Mouse (Mus musculus): ENCODE data around the gene Shb. TPM values are rescaled to one million over a fixed set of nuclear protein-coding genes. Genes with fewer than 3 reads are reported as not detected.

Shb gene
- polyA plus RNA-seq, 1 experiment from 2014 or later = 7.5 TPM

DNA sequence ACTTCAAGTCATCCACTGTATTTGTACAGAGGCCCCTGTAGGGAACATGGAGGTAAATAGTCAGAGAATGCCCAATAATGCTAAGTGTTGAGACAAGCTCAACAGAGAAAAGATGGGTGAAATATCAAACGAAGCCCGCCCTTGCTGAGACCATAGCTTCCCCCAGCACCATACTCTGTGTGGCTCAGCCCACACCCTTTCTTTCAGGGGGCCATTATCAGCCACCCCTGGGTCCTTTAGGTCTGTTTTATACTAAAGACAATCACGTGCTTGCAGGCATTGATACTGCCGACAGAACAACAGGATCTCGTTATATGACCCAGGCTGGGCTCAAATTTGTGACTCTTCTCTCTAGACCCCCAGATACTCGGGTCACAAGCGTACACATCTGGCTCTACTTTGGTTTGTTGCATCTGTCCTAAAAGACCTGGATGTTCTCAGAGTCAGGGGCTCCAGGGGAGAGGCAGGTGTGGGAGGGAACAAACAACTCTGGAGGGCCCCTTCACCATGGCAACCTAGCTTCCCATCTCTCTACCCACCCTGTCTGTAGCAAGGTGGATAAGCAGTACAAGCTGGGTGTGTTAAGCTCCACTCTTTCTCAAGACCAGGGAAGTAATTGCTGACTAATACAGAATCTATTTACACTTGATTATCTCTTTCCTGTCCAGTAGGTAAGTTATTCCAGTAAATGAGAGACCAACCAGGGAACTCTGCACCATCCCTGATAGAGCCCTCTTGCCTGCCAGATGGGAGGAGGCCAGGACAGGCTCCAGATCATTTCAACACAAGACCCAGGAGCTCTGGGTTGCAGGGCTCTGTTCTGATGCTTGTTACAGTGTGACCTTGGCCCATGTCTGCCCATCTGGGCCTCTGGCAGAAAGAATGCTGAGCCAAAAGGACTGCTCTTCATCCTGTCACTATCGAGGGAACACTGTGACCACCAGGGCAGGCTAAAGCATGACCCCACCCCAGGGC, 48.7 kb downstream of the Shb start:
- no peaks in the 10 kb centered on the region for H3K9me3 ChIP-seq (ENCODE audit: control insufficient read depth, low read length)
- no peaks in the 10 kb centered on the region for H3K36me3 ChIP-seq (ENCODE audit: control insufficient read depth, insufficient read depth, low read length)
- H3K9ac ChIP-seq (ENCODE audit: low read length) = no peak overlapping the region
- no peak overlapping the region for H3K27ac ChIP-seq (ENCODE audit: low read depth, low read length)
- DNase-seq (ENCODE audit: low spot score) (no peak), ATAC-seq (ENCODE audit: insufficient read depth, low FRiP score, low TSS enrichment) (no peak)
- 65% methylated on average over 8 of the region's 8 CpGs for WGBS
- H3K4me2 ChIP-seq (ENCODE audit: low read depth) = no peak overlapping the region
- H3K27me3 ChIP-seq (ENCODE audit: control insufficient read depth, insufficient read depth, low read length) = no peaks in the 10 kb centered on the region
- H3K4me1 ChIP-seq (ENCODE audit: control insufficient read depth, insufficient read depth, low read length) = peaks cover 8% of the 10 kb centered on the region; the same call in 1 of the 2 replicates
- no peak overlapping the region for H3K4me3 ChIP-seq (ENCODE audit: low read depth, low read length)

DNA sequence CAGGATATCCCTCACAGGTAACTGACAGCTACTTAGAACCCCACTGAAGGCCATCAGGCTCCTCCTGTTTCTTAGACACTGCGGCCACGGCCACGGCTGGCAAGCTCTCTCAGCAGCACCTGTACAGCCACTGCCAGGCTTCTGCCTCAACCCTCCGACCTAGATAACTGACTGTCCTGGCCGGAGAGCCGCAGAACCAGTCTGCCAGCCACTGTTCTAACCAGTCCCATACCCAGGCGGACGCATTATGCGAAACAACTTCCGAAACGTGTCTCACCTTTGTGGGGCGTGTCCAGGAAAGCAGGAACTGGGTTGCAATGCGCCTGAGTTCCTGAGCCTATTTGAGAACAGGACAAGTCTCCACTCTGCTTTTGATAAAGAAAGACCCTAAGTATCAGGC, 50.0 kb downstream of the Shb start:
- Histone ChIP-seq H3K4me3 (ENCODE audit: low read depth, low read length) (no peak overlapping the region), H3K9me3 (ENCODE audit: control insufficient read depth, low read length) (no peaks in the 10 kb centered on the region), H3K9ac (ENCODE audit: low read length) (no peak overlapping the region), H3K4me2 (ENCODE audit: low read depth) (no peak overlapping the region), H3K4me1 (ENCODE audit: control insufficient read depth, insufficient read depth, low read length) (peaks cover 7% of the 10 kb centered on the region; the same call in 1 of the 2 replicates), H3K36me3 (ENCODE audit: control insufficient read depth, insufficient read depth, low read length) (no peaks in the 10 kb centered on the region), H3K27me3 (ENCODE audit: control insufficient read depth, insufficient read depth, low read length) (no peaks in the 10 kb centered on the region), H3K27ac (ENCODE audit: low read depth, low read length) (no peak overlapping the region)
- ATAC-seq (ENCODE audit: insufficient read depth, low FRiP score, low TSS enrichment) (no peak), DNase-seq (ENCODE audit: low spot score) (no peak)
- 91% methylated on average over 13 of the region's 13 CpGs for WGBS

DNA sequence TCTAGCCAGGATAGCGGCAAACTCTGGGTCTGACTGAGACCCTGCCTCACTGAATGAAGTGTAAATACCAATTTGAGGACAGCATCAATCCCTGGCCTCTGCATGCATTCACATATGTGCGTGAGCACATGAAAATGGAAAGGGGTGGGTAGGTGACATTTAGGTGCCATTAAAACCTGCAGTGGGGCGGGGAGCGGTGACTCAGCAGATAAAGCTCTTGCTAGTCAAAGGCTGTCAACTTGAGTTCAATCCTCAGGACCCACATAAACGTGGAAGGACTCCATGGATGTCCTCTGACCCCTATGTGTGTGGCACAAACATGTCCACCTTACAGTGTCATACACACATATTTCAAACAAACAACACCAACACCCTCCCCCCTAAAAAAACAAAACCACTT, 50.8 kb downstream of the Shb start:
- Histone ChIP-seq H3K36me3 (ENCODE audit: control insufficient read depth, insufficient read depth, low read length) (no peaks in the 10 kb centered on the region), H3K9me3 (ENCODE audit: control insufficient read depth, low read length) (no peaks in the 10 kb centered on the region), H3K4me1 (ENCODE audit: control insufficient read depth, insufficient read depth, low read length) (peaks cover 7% of the 10 kb centered on the region; the same call in 1 of the 2 replicates), H3K27ac (ENCODE audit: low read depth, low read length) (no peak overlapping the region), H3K4me3 (ENCODE audit: low read depth, low read length) (no peak overlapping the region), H3K4me2 (ENCODE audit: low read depth) (no peak overlapping the region), H3K9ac (ENCODE audit: low read length) (no peak overlapping the region), H3K27me3 (ENCODE audit: control insufficient read depth, insufficient read depth, low read length) (no peaks in the 10 kb centered on the region)
- DNase-seq (ENCODE audit: low spot score) = no peak
- ATAC-seq (ENCODE audit: insufficient read depth, low FRiP score, low TSS enrichment) = no peak
- 88% methylated on average over 5 of the region's 5 CpGs for WGBS

DNA sequence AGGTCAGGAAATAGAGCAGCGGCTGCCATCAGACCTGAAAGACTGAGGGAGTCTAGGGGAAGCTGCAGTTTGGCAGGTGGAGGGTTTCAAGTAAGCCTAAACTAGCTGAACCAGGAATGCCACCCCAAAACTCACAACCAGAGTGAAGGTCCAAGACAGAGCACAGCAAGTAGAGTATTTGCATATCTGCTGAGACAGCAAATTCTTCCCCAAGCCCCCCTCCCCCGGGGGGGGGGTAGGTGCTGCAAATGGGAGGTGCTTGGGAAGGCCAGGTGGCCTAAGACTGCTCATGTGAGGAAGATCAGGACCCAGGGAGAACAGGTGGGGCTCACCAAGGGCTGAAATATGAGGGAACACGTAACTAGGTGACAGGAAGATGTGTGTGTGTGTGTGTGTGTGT, 51.7 kb downstream of the Shb start:
- Histone ChIP-seq H3K36me3 (ENCODE audit: control insufficient read depth, insufficient read depth, low read length) (no peaks in the 10 kb centered on the region), H3K4me1 (ENCODE audit: control insufficient read depth, insufficient read depth, low read length) (peaks cover 7% of the 10 kb centered on the region; the same call in 1 of the 2 replicates), H3K4me3 (ENCODE audit: low read depth, low read length) (no peak overlapping the region), H3K4me2 (ENCODE audit: low read depth) (no peak overlapping the region), H3K27ac (ENCODE audit: low read depth, low read length) (no peak overlapping the region), H3K9ac (ENCODE audit: low read length) (no peak overlapping the region), H3K27me3 (ENCODE audit: control insufficient read depth, insufficient read depth, low read length) (no peaks in the 10 kb centered on the region), H3K9me3 (ENCODE audit: control insufficient read depth, low read length) (no peaks in the 10 kb centered on the region)
- DNase-seq (ENCODE audit: low spot score) = no peak
- 66% methylated on average over 3 of the region's 3 CpGs for WGBS
- no peak for ATAC-seq (ENCODE audit: insufficient read depth, low FRiP score, low TSS enrichment)

DNA sequence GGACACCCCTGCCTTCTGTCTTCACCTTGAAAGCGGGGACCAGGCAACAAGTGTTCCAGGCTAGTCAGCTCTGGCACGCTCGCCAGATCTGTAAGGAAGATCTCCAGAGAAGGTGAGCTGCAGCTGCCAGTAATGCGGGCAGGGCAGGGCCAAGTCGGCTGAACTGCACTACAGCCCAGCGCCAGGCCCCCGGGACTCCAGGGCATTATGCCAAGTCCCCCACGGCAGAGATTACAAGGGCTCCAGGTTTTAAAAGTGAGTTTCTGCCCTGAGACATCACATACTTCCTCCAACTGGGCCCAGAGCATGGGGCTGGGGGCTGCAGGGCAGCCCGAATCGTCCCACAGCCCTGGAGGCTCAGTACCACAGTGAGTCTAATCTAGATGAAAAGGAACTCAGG, 52.8 kb downstream of the Shb start:
- 90% methylated on average over 10 of the region's 10 CpGs for WGBS
- no peak overlapping the region for H3K9ac ChIP-seq (ENCODE audit: low read length)
- H3K27me3 ChIP-seq (ENCODE audit: control insufficient read depth, insufficient read depth, low read length) = no peaks in the 10 kb centered on the region
- no peak overlapping the region for H3K4me2 ChIP-seq (ENCODE audit: low read depth)
- H3K27ac ChIP-seq (ENCODE audit: low read depth, low read length) = no peak overlapping the region
- DNase-seq (ENCODE audit: low spot score) = no peak
- no peaks in the 10 kb centered on the region for H3K9me3 ChIP-seq (ENCODE audit: control insufficient read depth, low read length)
- H3K4me3 ChIP-seq (ENCODE audit: low read depth, low read length) = no peak overlapping the region
- H3K4me1 ChIP-seq (ENCODE audit: control insufficient read depth, insufficient read depth, low read length) = peaks cover 7% of the 10 kb centered on the region; the same call in 1 of the 2 replicates
- H3K36me3 ChIP-seq (ENCODE audit: control insufficient read depth, insufficient read depth, low read length) = no peaks in the 10 kb centered on the region
- ATAC-seq (ENCODE audit: insufficient read depth, low FRiP score, low TSS enrichment) = no peak

DNA sequence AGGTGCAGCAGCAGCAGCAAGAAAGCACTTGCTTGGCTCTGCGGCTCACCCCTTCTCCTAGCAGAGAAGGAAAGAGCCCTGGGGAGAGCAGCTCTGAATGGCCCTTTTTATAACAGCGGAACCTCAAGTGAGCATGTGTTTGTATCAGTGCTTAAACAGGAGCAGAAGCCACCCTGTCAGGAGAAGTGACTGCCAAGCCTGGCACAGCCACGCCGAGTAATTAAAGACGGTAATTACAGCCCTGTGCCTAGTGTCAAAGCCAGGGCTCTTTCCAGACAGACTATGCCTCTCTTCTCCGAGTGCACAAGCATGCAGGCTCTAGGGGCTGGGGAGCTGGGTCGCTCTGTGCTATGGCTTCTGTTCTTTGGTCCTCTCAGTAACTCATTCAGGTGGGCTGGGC, 54.1 kb downstream of the Shb start:
- WGBS = 35% methylated on average over 7 of the region's 7 CpGs
- no peak overlapping the region for H3K27ac ChIP-seq (ENCODE audit: low read depth, low read length)
- H3K9ac ChIP-seq (ENCODE audit: low read length) = no peak overlapping the region
- no peaks in the 10 kb centered on the region for H3K27me3 ChIP-seq (ENCODE audit: control insufficient read depth, insufficient read depth, low read length)
- H3K36me3 ChIP-seq (ENCODE audit: control insufficient read depth, insufficient read depth, low read length) = no peaks in the 10 kb centered on the region
- no peak overlapping the region for H3K4me2 ChIP-seq (ENCODE audit: low read depth)
- peaks cover 8% of the 10 kb centered on the region; the same call in 1 of the 2 replicates for H3K4me1 ChIP-seq (ENCODE audit: control insufficient read depth, insufficient read depth, low read length)
- DNase-seq (ENCODE audit: low spot score) = no peak
- ATAC-seq (ENCODE audit: insufficient read depth, low FRiP score, low TSS enrichment) = no peak
- no peaks in the 10 kb centered on the region for H3K9me3 ChIP-seq (ENCODE audit: control insufficient read depth, low read length)
- no peak overlapping the region for H3K4me3 ChIP-seq (ENCODE audit: low read depth, low read length)

DNA sequence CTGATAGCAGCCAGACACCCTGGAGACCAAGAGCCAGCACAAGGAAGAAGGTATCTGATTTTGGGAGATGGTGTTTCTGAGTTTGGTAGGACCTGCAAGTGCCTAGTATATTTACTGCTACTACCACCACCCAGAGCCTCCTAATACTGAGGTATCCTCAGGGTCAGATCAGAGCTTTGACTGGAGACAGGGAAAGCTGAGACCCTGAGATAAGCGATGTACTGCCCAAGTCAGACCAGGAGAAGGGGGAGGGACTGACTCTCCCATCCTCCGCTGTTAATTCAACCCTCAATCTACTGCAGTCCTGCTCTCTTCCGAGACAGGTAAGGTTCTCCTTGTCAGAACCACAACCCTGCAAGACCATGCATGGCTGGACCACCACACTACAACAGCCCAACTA, 55.2 kb downstream of the Shb start:
- Histone ChIP-seq H3K4me1 (ENCODE audit: control insufficient read depth, insufficient read depth, low read length) (peaks cover 19% of the 10 kb centered on the region), H3K36me3 (ENCODE audit: control insufficient read depth, insufficient read depth, low read length) (no peaks in the 10 kb centered on the region), H3K27me3 (ENCODE audit: control insufficient read depth, insufficient read depth, low read length) (no peaks in the 10 kb centered on the region), H3K9ac (ENCODE audit: low read length) (no peak overlapping the region), H3K27ac (ENCODE audit: low read depth, low read length) (no peak overlapping the region), H3K4me3 (ENCODE audit: low read depth, low read length) (no peak overlapping the region), H3K9me3 (ENCODE audit: control insufficient read depth, low read length) (no peaks in the 10 kb centered on the region), H3K4me2 (ENCODE audit: low read depth) (no peak overlapping the region)
- no peak for DNase-seq (ENCODE audit: low spot score)
- WGBS = 88% methylated on average over 3 of the region's 3 CpGs
- no peak for ATAC-seq (ENCODE audit: insufficient read depth, low FRiP score, low TSS enrichment)

DNA sequence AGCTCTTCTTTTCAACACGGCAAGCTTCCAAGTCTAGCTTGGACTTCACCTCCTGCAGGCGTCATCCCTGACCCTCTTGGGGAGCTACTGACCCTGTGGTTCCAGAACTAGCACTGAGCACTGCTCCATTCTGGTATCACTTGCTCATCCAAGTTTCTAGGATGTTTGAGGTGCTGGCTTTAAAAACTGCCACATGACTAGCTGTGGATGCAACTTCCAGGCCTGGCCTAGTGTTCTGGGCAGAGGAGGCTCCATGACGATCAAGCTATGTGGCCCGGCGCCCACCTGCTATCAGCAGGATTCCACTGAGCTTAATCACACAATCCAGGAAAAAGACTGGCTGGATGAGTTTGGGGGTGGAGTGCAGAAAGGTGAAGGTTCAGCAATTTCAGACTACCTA, 57.4 kb downstream of the Shb start:
- Histone ChIP-seq H3K36me3 (ENCODE audit: control insufficient read depth, insufficient read depth, low read length) (no peaks in the 10 kb centered on the region; the same call in 1 of the 2 replicates), H3K4me3 (ENCODE audit: low read depth, low read length) (no peak overlapping the region), H3K9ac (ENCODE audit: low read length) (no peak overlapping the region), H3K27me3 (ENCODE audit: control insufficient read depth, insufficient read depth, low read length) (no peaks in the 10 kb centered on the region), H3K27ac (ENCODE audit: low read depth, low read length) (no peak overlapping the region), H3K4me2 (ENCODE audit: low read depth) (no peak overlapping the region), H3K9me3 (ENCODE audit: control insufficient read depth, low read length) (no peaks in the 10 kb centered on the region), H3K4me1 (ENCODE audit: control insufficient read depth, insufficient read depth, low read length) (peaks cover 23% of the 10 kb centered on the region)
- DNase-seq (ENCODE audit: low spot score) = no peak
- ATAC-seq (ENCODE audit: insufficient read depth, low FRiP score, low TSS enrichment) = no peak
- 93% methylated on average over 5 of the region's 5 CpGs for WGBS

DNA sequence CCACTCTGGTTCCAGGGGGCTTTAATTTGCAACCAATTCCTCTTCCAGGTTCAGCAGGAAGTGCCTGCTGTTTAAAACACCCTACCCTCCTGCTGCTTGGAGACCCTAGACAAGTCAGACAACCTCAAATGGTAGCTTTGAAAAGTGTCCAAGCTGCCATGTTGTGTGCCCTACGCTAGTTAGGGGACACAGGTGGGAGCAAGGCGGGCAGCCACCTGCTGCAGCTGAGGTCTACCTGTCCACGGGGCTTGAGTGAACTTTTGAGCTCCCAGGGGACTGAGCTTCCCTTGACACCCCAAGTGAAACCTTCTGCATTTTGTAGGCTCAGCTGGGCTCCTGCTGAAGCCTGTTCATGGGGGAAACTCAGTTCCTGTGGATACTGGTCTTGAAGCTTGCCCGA, 58.1 kb downstream of the Shb start:
- WGBS = 97% methylated on average over 4 of the region's 4 CpGs
- no peaks in the 10 kb centered on the region for H3K9me3 ChIP-seq (ENCODE audit: control insufficient read depth, low read length)
- ATAC-seq (ENCODE audit: insufficient read depth, low FRiP score, low TSS enrichment) (no peak), DNase-seq (ENCODE audit: low spot score) (no peak)
- no peak overlapping the region for H3K27ac ChIP-seq (ENCODE audit: low read depth, low read length)
- no peaks in the 10 kb centered on the region for H3K27me3 ChIP-seq (ENCODE audit: control insufficient read depth, insufficient read depth, low read length)
- H3K4me2 ChIP-seq (ENCODE audit: low read depth) = no peak overlapping the region
- H3K9ac ChIP-seq (ENCODE audit: low read length) = no peak overlapping the region
- no peaks in the 10 kb centered on the region; the same call in 1 of the 2 replicates for H3K36me3 ChIP-seq (ENCODE audit: control insufficient read depth, insufficient read depth, low read length)
- H3K4me1 ChIP-seq (ENCODE audit: control insufficient read depth, insufficient read depth, low read length) = peaks cover 23% of the 10 kb centered on the region
- no peak overlapping the region for H3K4me3 ChIP-seq (ENCODE audit: low read depth, low read length)
